Mouse (Mus musculus): Measurements from ENCODE around the gene Hist1h2bh.
"Not testable (repeated sequence)": the region's sequence is repeated elsewhere in the genome, so short reads cannot be mapped to it uniquely, and the experiment has no call there.

DNA sequence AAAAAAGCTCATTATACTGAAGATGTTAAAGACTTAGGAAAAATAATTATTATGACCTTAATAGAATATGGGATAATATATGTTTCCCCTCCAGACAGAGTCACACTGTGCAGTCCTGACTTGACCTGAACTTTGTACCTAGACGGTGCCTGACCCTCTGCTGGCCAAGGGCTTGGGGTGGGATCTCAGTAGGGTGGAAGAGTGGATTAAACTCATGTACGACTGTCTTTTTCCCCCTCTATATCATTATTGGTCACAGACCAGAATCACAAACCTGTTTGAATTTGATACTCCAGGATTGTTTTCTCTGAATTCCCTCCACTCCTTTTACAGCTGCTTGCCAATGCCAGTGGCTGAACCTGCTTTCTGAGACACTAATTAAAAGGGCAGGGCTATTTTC, 17.5 kb upstream of the Hist1h2bh start:
- TF ChIP-seq CTCF (IDR thresholded peaks at IDR 0.05; ENCODE audit: low read depth, low read length); POLR2A (IDR thresholded peaks at IDR 0.05; ENCODE audit: insufficient read depth, low read length); EP300 (IDR thresholded peaks at IDR 0.05; ENCODE audit: insufficient read depth, low read depth, low read length): not testable (repeated sequence)
